Mouse (Mus musculus) heart, postnatal 0 days (tissue): Measurements from ENCODE around the gene Rap1gap. TPM values are rescaled to one million over a fixed set of nuclear protein-coding genes. Genes with fewer than 3 reads are reported as not detected.

ENCODE experiments used
- ATAC-seq: fragments of 200-750 bp; cut with Nextera tagmentation; 2 replicates; pipeline ENCODE4 v1.8.0; 2017; ENCODE audit warnings: low read depth, moderate number of reproducible peaks, moderate library complexity; ENCODE audit not compliant: insufficient read depth
- DNase-seq: peaks from one replicate; pipeline ENCODE4 v3.0.0-alpha.2; 2016; ENCODE audit warnings: low spot score
- H3K27ac ChIP-seq: fragments of 300-500 bp; sonication (generic); 2 replicates; pipeline ENCODE4 v1.5.1; 2014; ENCODE audit warnings: low read depth, mild to moderate bottlenecking
- H3K27me3 ChIP-seq: fragments of 300-500 bp; sonication (generic); 2 replicates; pipeline ENCODE4 v1.6.1; 2014; ENCODE audit warnings: low read length, mixed read lengths; ENCODE audit not compliant: control insufficient read depth, insufficient read depth
- H3K36me3 ChIP-seq: fragments of 300-500 bp; sonication (generic); replicated peaks from 2 replicates; pipeline ENCODE4 v1.6.1; 2014; ENCODE audit warnings: low read length, mixed read lengths; ENCODE audit not compliant: control insufficient read depth, insufficient read depth
- H3K4me1 ChIP-seq: fragments of 300-500 bp; sonication (generic); 2 replicates; pipeline ENCODE4 v1.6.1; 2014; ENCODE audit warnings: antibody characterized with exemption; ENCODE audit not compliant: control insufficient read depth, insufficient read depth
- H3K4me2 ChIP-seq: fragments of 300-500 bp; sonication (generic); 2 replicates; pipeline ENCODE4 v1.6.1; 2014; ENCODE audit warnings: low read depth, mild to moderate bottlenecking, low read length, moderate library complexity
- H3K4me3 ChIP-seq: fragments of 300-500 bp; sonication (generic); 2 replicates; pipeline ENCODE4 v1.5.1; 2014; ENCODE audit warnings: low read depth, low read length
- H3K9ac ChIP-seq: fragments of 300-500 bp; sonication (generic); replicated peaks from 2 replicates; pipeline ENCODE4 v1.6.1; 2014; ENCODE audit warnings: low read depth, low read length, mixed read lengths
- H3K9me3 ChIP-seq: fragments of 300-500 bp; sonication (generic); replicated peaks from 2 replicates; pipeline ENCODE4 v1.6.1; 2016; ENCODE audit warnings: low read length; ENCODE audit not compliant: control insufficient read depth
- CTCF ChIP-seq: IDR thresholded peaks from 2 replicates; pipeline ENCODE4 v1.5.1; 2016; ENCODE audit warnings: antibody characterized with exemption, control low read depth, low read depth
- EP300 ChIP-seq: IDR thresholded peaks from 2 replicates; pipeline ENCODE4 v1.6.1; 2016; ENCODE audit warnings: antibody characterized with exemption, low read depth
- WGBS: fragments of 180-500 bp; shearing (Covaris S2); extraction: QIAGEN DNeasy Blood & Tissue Kit; methylation state at CpG from one replicate; pipeline ENCODE4 v1.1.7; 2014; 5-methylcytosine and 5-hydroxymethylcytosine counted together
- polyA plus RNA-seq: library from polyadenylated mRNA; unstranded; fragments of >200 nt; fragmentation: Nextera tagmentation; extraction: Ambion mirVana; gene quantifications from 2 replicates; pipeline ENCODE4 v1.2.1, GENCODE M21; 2015
- total RNA-seq: library from RNA; depleted of rRNA; stranded (reverse); fragments of >200 nt; gene quantifications from 2 replicates; pipeline ENCODE4 v1.2.3, GENCODE M21; 2014; ENCODE audit warnings: low replicate concordance

The Rap1gap gene
- total and polyA plus RNA-seq, 2 experiments from 2014 or later, result 10.4 to 17.7 TPM

GRCm38 (mm10) chr4:137749680-137750079 is 85.2 kb downstream of the Rap1gap start:
- H3K4me3 ChIP-seq, result no peak overlapping the region
- DNase-seq, result no peak
- 67% methylated on average over 9 of the region's 9 CpGs for WGBS
- H3K27me3 ChIP-seq, result no peaks in the 10 kb centered on the region
- no peak overlapping the region for H3K4me2 ChIP-seq
- no peak for ATAC-seq
- H3K9me3 ChIP-seq, result no peaks in the 10 kb centered on the region
- H3K27ac ChIP-seq, result no peak overlapping the region
- H3K9ac ChIP-seq, result no peak overlapping the region
- peaks cover 16% of the 10 kb centered on the region for H3K4me1 ChIP-seq
- TF ChIP-seq CTCF (no peak), EP300 (no peak)
- H3K36me3 ChIP-seq, result no peaks in the 10 kb centered on the region

- Histone ChIP-seq H3K27ac (no peak overlapping the region), H3K4me3 (no peak overlapping the region), H3K27me3 (no peaks in the 10 kb centered on the region), H3K36me3 (no peaks in the 10 kb centered on the region), H3K4me1 (peaks cover 16% of the 10 kb centered on the region), H3K9me3 (no peaks in the 10 kb centered on the region), H3K4me2 (no peak overlapping the region), H3K9ac (no peak overlapping the region)
- DNase-seq, result no peak
- TF ChIP-seq CTCF, result no peak
- no peak for TF ChIP-seq EP300
- no peak; the same call in 1 of the 2 replicates for ATAC-seq
- 29% methylated on average over 9 of the region's 9 CpGs for WGBS
Measured at GRCm38 (mm10) chr4:137750121-137750520, 85.6 kb downstream of the Rap1gap start.

DNA sequence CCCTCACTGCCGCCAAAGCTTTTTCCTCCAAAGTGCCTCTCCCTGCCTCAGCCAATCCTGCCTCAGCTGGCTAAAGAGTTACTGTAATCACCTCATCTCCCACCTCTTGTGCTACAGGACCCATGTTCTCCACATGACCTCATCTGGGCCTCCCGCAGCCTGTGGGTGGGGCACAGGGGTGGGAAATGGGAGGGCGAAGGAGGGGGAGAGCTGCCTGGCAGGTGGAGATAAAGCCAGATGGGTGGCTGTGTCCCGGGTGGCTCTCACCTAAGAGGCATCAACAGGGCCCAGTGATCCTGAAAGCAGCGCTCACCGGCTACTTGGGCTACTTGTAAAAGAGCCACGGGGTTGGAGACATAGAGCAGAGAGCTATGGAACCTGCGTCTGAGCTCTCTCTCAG is 86.8 kb downstream of the Rap1gap start:
- Histone ChIP-seq H3K4me3 (no peak overlapping the region), H3K27me3 (no peaks in the 10 kb centered on the region), H3K36me3 (no peaks in the 10 kb centered on the region), H3K27ac (no peak overlapping the region), H3K9me3 (no peaks in the 10 kb centered on the region), H3K4me1 (peaks cover 16% of the 10 kb centered on the region), H3K9ac (no peak overlapping the region), H3K4me2 (no peak overlapping the region)
- WGBS, result 39% methylated on average over 8 of the region's 8 CpGs
- no peak for ATAC-seq
- no peak for DNase-seq
- TF ChIP-seq CTCF (no peak), EP300 (no peak)

DNA sequence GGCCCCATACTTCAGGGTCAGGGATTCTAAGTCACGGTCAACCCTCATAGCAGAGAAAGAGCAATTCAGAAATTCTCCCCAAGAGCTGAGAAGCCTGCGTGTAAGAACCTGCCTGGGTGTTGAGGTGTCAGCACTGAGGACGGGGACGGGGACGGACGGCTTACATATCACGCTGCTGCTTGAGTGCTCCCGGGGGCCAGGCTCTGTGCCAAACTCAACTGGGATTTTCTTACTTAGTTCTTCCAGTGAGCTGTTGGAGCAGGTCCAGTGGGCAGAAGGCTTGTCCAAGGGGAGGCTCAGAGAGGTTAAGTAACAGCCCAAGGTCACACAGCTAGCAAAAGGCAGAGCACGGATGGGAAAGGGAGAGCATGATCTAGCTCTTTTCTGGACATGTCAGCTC is 87.2 kb downstream of the Rap1gap start:
- 31% methylated on average over 9 of the region's 9 CpGs for WGBS
- Histone ChIP-seq H3K36me3 (no peaks in the 10 kb centered on the region), H3K27me3 (no peaks in the 10 kb centered on the region), H3K9me3 (no peaks in the 10 kb centered on the region), H3K4me2 (no peak overlapping the region), H3K4me3 (no peak overlapping the region), H3K27ac (no peak overlapping the region), H3K9ac (no peak overlapping the region), H3K4me1 (peaks cover 16% of the 10 kb centered on the region)
- no peak for TF ChIP-seq EP300
- no peak for TF ChIP-seq CTCF
- ATAC-seq (no peak), DNase-seq (no peak)

GRCm38 (mm10) chr4:137752471-137752870 is 87.9 kb downstream of the Rap1gap start:
- no peak for TF ChIP-seq EP300
- TF ChIP-seq CTCF, result no peak
- no peak overlapping the region for H3K4me2 ChIP-seq
- DNase-seq (no peak), ATAC-seq (no peak)
- no peak overlapping the region for H3K9ac ChIP-seq
- no peaks in the 10 kb centered on the region for H3K27me3 ChIP-seq
- no peaks in the 10 kb centered on the region for H3K9me3 ChIP-seq
- H3K27ac ChIP-seq, result no peak overlapping the region
- WGBS, result 65% methylated on average over 15 of the region's 15 CpGs
- peaks cover 16% of the 10 kb centered on the region for H3K4me1 ChIP-seq
- H3K4me3 ChIP-seq, result no peak overlapping the region
- no peaks in the 10 kb centered on the region for H3K36me3 ChIP-seq

DNA sequence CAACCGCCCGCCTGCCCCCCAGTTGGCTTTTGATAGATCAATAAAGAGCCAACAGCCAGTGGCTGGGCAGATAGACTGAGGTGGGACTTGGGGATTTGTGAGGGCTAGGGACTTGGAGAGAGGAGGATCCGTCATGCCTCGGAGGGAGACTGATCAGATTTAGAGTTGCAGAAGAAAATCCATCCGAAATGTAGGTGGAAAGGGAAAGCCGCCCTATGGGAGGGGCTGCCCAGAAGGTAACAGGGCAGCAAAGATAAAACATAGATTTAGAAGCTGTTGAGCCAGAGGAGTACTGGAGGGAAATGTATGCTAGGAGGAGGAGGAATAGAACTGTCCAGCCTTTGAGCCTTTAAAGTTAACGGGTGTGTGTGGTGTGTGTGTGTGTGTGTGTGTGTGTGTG is 88.7 kb downstream of the Rap1gap start:
- no peak for TF ChIP-seq CTCF
- TF ChIP-seq EP300, result no peak
- H3K4me1 ChIP-seq, result peaks cover 16% of the 10 kb centered on the region
- no peaks in the 10 kb centered on the region for H3K27me3 ChIP-seq
- H3K36me3 ChIP-seq, result no peaks in the 10 kb centered on the region
- DNase-seq (no peak), ATAC-seq (no peak)
- WGBS, result 80% methylated on average over 7 of the region's 7 CpGs
- H3K9me3 ChIP-seq, result no peaks in the 10 kb centered on the region
- no peak overlapping the region for H3K9ac ChIP-seq
- H3K4me3 ChIP-seq, result no peak overlapping the region
- H3K4me2 ChIP-seq, result no peak overlapping the region
- H3K27ac ChIP-seq, result no peak overlapping the region
